Mouse (Mus musculus): ENCODE measurements around the gene Hspb2. TPM values are rescaled to one million over a fixed set of nuclear protein-coding genes. Genes with fewer than 3 reads are reported as not detected.

The Hspb2 gene
- polyA plus RNA-seq, 1 experiment from 2014 or later = 6.0 TPM

DNA sequence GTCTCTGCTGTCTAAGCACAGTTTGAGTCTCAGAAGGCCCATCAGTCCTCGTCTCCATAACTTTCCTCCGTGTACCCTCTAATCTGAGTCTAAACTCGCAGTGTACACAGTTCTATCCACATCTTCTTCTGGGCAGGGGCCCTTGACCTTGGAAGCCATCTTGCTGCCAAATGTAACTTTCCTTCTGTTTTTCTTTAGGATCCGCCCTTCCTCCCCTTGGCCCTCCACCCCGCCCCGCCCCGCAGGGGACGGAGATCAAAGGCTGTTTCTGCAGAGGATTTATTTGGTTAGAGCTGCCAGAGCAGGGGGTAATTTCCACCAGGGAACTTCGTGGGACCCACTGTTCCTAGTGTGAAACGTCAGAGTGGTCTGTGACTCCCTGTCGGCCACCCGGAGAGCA lies 31.1 kb downstream of the Hspb2 start:
- Histone ChIP-seq H3K9me3 (ENCODE audit: low read length) (no peaks in the 10 kb centered on the region), H3K9ac (replicated peaks; ENCODE audit: low read length) (no peak overlapping the region), H3K27ac (ENCODE audit: low read length) (no peak overlapping the region), H3K36me3 (ENCODE audit: insufficient read depth, low read length) (no peaks in the 10 kb centered on the region), H3K4me2 (replicated peaks; ENCODE audit: low read depth, low read length) (peak overlapping the region; percentile 22; the same call in 1 of the 2 replicates), H3K27me3 (ENCODE audit: insufficient read depth, low read length) (no peaks in the 10 kb centered on the region), H3K4me3 (ENCODE audit: low read length) (no peak overlapping the region), H3K4me1 (ENCODE audit: insufficient read depth, low read length) (peaks cover 8% of the 10 kb centered on the region)
- no peak for ATAC-seq (ENCODE audit: low FRiP score, low TSS enrichment)
- 14% methylated on average over 12 of the region's 12 CpGs for WGBS

DNA sequence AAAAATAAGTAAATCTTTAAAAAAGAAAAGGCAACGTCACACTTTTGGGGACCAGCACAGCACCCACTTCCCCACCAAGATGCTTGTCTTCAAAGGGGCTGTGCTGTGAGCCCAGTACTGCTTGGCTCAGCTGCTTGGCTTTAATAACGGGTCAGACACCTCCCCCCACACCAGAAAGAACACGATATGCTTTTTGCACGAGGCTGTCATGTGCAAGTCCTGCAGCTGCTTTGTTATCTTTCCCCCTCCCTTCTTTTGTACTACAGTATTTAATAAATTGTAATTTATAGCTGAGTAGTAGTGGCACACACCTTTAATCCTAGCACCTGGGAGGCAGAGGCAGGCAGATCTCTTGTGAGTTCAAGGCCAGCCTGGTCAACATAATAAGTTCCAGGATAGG lies 33.3 kb downstream of the Hspb2 start:
- ATAC-seq (ENCODE audit: low FRiP score, low TSS enrichment) = no peak
- Histone ChIP-seq H3K4me2 (replicated peaks; ENCODE audit: low read depth, low read length) (no peak overlapping the region), H3K9me3 (ENCODE audit: low read length) (no peaks in the 10 kb centered on the region), H3K9ac (replicated peaks; ENCODE audit: low read length) (no peak overlapping the region), H3K4me3 (ENCODE audit: low read length) (no peak overlapping the region), H3K27ac (ENCODE audit: low read length) (no peak overlapping the region), H3K27me3 (ENCODE audit: insufficient read depth, low read length) (no peaks in the 10 kb centered on the region), H3K4me1 (ENCODE audit: insufficient read depth, low read length) (peaks cover 8% of the 10 kb centered on the region), H3K36me3 (ENCODE audit: insufficient read depth, low read length) (no peaks in the 10 kb centered on the region)
- 59% methylated on average over 4 of the region's 4 CpGs for WGBS

DNA sequence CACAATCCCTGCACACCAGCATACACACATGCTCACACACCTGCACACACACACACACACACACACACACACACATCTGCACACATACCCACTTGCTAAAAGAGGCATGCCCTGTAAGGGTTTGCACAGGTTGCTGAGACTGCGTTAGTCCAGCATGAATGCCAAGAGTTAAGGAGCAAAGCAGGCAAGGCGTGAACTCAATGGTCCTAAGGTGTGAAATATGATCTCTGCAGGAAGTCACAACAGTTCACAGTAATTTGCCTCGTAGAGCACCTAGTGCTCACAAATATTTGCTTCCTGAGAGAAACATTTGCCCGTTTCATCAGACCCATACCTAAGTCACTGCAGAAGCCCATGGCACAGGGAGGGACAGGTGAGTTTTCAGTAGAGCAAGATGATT lies 38.0 kb downstream of the Hspb2 start:
- no peaks in the 10 kb centered on the region for H3K4me1 ChIP-seq (ENCODE audit: insufficient read depth, low read length)
- no peak overlapping the region for H3K9ac ChIP-seq (replicated peaks; ENCODE audit: low read length)
- H3K4me3 ChIP-seq (ENCODE audit: low read length) = no peak overlapping the region
- H3K9me3 ChIP-seq (ENCODE audit: low read length) = no peaks in the 10 kb centered on the region
- WGBS = 21% methylated on average over 4 of the region's 4 CpGs
- H3K27me3 ChIP-seq (ENCODE audit: insufficient read depth, low read length) = no peaks in the 10 kb centered on the region
- no peak overlapping the region for H3K4me2 ChIP-seq (replicated peaks; ENCODE audit: low read depth, low read length)
- no peak for ATAC-seq (ENCODE audit: low FRiP score, low TSS enrichment)
- H3K36me3 ChIP-seq (ENCODE audit: insufficient read depth, low read length) = no peaks in the 10 kb centered on the region
- H3K27ac ChIP-seq (ENCODE audit: low read length) = no peak overlapping the region

DNA sequence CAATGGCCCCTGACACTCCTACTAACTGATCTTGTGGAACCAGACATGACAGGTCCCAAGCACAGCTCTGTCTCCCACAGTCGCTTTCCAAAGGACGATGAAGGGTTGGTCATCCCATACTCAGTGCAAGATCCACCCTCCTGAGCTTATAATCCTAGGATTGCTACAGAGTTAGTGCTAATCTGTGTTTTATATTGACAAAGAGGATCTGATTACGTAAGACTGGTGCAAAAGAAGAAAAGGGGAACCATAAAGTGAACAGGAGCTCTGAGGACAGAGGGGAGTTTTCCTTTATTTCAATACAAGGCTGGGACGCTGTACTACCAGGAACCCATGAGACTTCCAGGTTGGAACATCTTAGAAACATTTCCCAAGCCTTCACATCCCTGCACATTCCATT lies 40.8 kb downstream of the Hspb2 start:
- Histone ChIP-seq H3K4me3 (ENCODE audit: low read length) (no peak overlapping the region), H3K9ac (replicated peaks; ENCODE audit: low read length) (no peak overlapping the region), H3K36me3 (ENCODE audit: insufficient read depth, low read length) (no peaks in the 10 kb centered on the region), H3K4me2 (replicated peaks; ENCODE audit: low read depth, low read length) (no peak overlapping the region), H3K27ac (ENCODE audit: low read length) (no peak overlapping the region), H3K4me1 (ENCODE audit: insufficient read depth, low read length) (no peaks in the 10 kb centered on the region), H3K9me3 (ENCODE audit: low read length) (no peaks in the 10 kb centered on the region), H3K27me3 (ENCODE audit: insufficient read depth, low read length) (no peaks in the 10 kb centered on the region)
- no peak for ATAC-seq (ENCODE audit: low FRiP score, low TSS enrichment)
- WGBS = 85% methylated on average over 4 of the region's 4 CpGs

DNA sequence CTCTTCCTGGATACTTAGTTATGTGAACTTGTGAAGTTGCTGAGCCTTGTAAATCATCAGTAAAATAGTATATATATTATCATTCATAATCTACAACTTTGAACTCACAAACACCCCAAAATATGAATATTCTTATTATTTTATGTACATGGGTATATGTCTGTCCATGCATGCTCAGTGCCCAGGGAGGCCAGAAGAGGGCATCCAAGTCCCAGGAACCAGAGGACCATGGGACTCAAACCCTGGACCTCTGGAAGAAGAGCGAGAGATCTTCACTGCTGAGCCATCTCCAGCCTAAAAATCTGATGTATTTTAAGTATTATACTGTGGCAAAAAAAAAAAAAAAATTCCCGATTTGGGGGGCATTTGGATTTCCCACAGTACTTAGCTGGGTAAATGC lies 43.0 kb downstream of the Hspb2 start:
- Histone ChIP-seq H3K27ac (ENCODE audit: low read length) (no peak overlapping the region), H3K4me3 (ENCODE audit: low read length) (no peak overlapping the region), H3K4me2 (replicated peaks; ENCODE audit: low read depth, low read length) (no peak overlapping the region), H3K9me3 (ENCODE audit: low read length) (no peaks in the 10 kb centered on the region), H3K36me3 (ENCODE audit: insufficient read depth, low read length) (no peaks in the 10 kb centered on the region), H3K4me1 (ENCODE audit: insufficient read depth, low read length) (no peaks in the 10 kb centered on the region), H3K9ac (replicated peaks; ENCODE audit: low read length) (no peak overlapping the region), H3K27me3 (ENCODE audit: insufficient read depth, low read length) (no peaks in the 10 kb centered on the region)
- no peak for ATAC-seq (ENCODE audit: low FRiP score, low TSS enrichment)
- 35% methylated on average over 2 of the region's 2 CpGs for WGBS

DNA sequence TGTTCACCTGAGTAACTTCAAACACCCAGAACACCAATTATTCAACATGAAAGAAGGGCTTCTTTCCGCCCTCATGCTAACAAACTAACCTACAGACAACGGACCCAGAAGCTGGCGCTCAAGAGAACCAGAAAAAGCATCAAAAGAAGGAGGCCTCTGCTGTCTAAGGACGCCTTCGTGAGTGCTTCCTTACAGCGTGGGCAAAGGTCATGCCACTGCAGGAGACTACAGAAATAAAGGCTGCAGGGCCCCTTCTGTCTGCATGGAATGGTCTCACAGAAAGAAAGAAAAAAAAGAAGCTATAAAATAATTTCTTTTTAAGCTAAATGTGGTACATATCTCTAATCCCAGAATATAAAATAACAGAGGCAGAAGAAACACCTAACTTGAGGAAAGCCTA lies 47.2 kb downstream of the Hspb2 start:
- WGBS = 62% methylated on average over 6 of the region's 6 CpGs
- Histone ChIP-seq H3K4me3 (ENCODE audit: low read length) (no peak overlapping the region), H3K4me1 (ENCODE audit: insufficient read depth, low read length) (no peaks in the 10 kb centered on the region), H3K9me3 (ENCODE audit: low read length) (no peaks in the 10 kb centered on the region), H3K4me2 (replicated peaks; ENCODE audit: low read depth, low read length) (no peak overlapping the region), H3K9ac (replicated peaks; ENCODE audit: low read length) (no peak overlapping the region), H3K36me3 (ENCODE audit: insufficient read depth, low read length) (no peaks in the 10 kb centered on the region), H3K27ac (ENCODE audit: low read length) (no peak overlapping the region), H3K27me3 (ENCODE audit: insufficient read depth, low read length) (peaks cover 8% of the 10 kb centered on the region)
- ATAC-seq (ENCODE audit: low FRiP score, low TSS enrichment) = no peak

Other genes with a start within 250 kb of the Hspb2 start
- 96.6 and 108 TPM in 2 replicates for gene Pts, start 223.6 kb downstream of the Hspb2 start, polyA plus RNA-seq (2015; fragmentation: Nextera tagmentation; extraction: Ambion mirVana)
- 1.9 and 2.9 TPM in 2 replicates for gene Il18, start 197.5 kb downstream of the Hspb2 start, polyA plus RNA-seq (2015; fragmentation: Nextera tagmentation; extraction: Ambion mirVana)
- gene Bco2, start 197.2 kb downstream of the Hspb2 start, polyA plus RNA-seq (2015; fragmentation: Nextera tagmentation; extraction: Ambion mirVana) = 0.15 and 0.24 TPM in 2 replicates
- gene Tex12, start 191.0 kb downstream of the Hspb2 start, polyA plus RNA-seq (2015; fragmentation: Nextera tagmentation; extraction: Ambion mirVana) = not detected in 2 replicates
- gene Sdhd, start 148.5 kb downstream of the Hspb2 start, polyA plus RNA-seq (2015; fragmentation: Nextera tagmentation; extraction: Ambion mirVana) = 417 and 453 TPM in 2 replicates
- gene Timm8b, start 148.4 kb downstream of the Hspb2 start, polyA plus RNA-seq (2015; fragmentation: Nextera tagmentation; extraction: Ambion mirVana) = 232 and 245 TPM in 2 replicates
- gene Pih1d2, start 135.0 kb downstream of the Hspb2 start, polyA plus RNA-seq (2015; fragmentation: Nextera tagmentation; extraction: Ambion mirVana) = 4.9 and 5.3 TPM in 2 replicates
- 17.0 and 17.9 TPM in 2 replicates for gene Nkapd1, start 134.9 kb downstream of the Hspb2 start, polyA plus RNA-seq (2015; fragmentation: Nextera tagmentation; extraction: Ambion mirVana)
- gene Dlat, start 92.6 kb downstream of the Hspb2 start, polyA plus RNA-seq (2015; fragmentation: Nextera tagmentation; extraction: Ambion mirVana) = 64.0 and 67.9 TPM in 2 replicates
- 7.7 and 8.6 TPM in 2 replicates for gene Dixdc1, start 12.8 kb downstream of the Hspb2 start, polyA plus RNA-seq (2015; fragmentation: Nextera tagmentation; extraction: Ambion mirVana)
- gene 2310030G06Rik, start 5.8 kb downstream of the Hspb2 start, polyA plus RNA-seq (2015; fragmentation: Nextera tagmentation; extraction: Ambion mirVana) = 12.4 and 13.3 TPM in 2 replicates
- 54.3 and 57.4 TPM in 2 replicates for gene Cryab, start 1.0 kb downstream of the Hspb2 start, polyA plus RNA-seq (2015; fragmentation: Nextera tagmentation; extraction: Ambion mirVana)
- 13.0 and 13.1 TPM in 2 replicates for gene Fdxacb1, start 15.9 kb upstream of the Hspb2 start, polyA plus RNA-seq (2015; fragmentation: Nextera tagmentation; extraction: Ambion mirVana)
- 41.8 and 44.3 TPM in 2 replicates for gene Alg9, start 22.7 kb upstream of the Hspb2 start, polyA plus RNA-seq (2015; fragmentation: Nextera tagmentation; extraction: Ambion mirVana)
- gene 1110032A03Rik, start 23.2 kb upstream of the Hspb2 start, polyA plus RNA-seq (2015; fragmentation: Nextera tagmentation; extraction: Ambion mirVana) = 33.1 and 40.4 TPM in 2 replicates
- gene Ppp2r1b, start 92.9 kb upstream of the Hspb2 start, polyA plus RNA-seq (2015; fragmentation: Nextera tagmentation; extraction: Ambion mirVana) = 74.6 and 77.0 TPM in 2 replicates